20 mouse cellular contexts compared by ENCODE assay signal in genomic region chr12:119730789-119731188, GRCm38 (mm10).
"Had no signal": no experiment of that assay in that cellular context is flagged by ENCODE, and none has a peak within 500 bp of the region (broad histone marks: within the 10 kb centered on the region; RNA-seq: fewer than 3 reads in every experiment).

No protein-coding gene starts in this region.

- H3K27me3 ChIP-seq: limb, embryonic 12.5 days; limb, embryonic 15.5 days; liver, embryonic 12.5 days; liver, embryonic 15.5 days; lung, embryonic 15.5 days; megakaryocyte, embryonic 14.5 days; stomach, embryonic 15.5 days had no signal

- H3K4me1 ChIP-seq: limb, embryonic 12.5 days; limb, embryonic 15.5 days; liver, embryonic 12.5 days; liver, embryonic 15.5 days; lung, embryonic 15.5 days; megakaryocyte, embryonic 14.5 days; stomach, embryonic 15.5 days had no signal

- H3K36me3 ChIP-seq: limb, embryonic 12.5 days; limb, embryonic 15.5 days; liver, embryonic 12.5 days; liver, embryonic 15.5 days; lung, embryonic 15.5 days; midbrain, embryonic 10.5 days; stomach, embryonic 15.5 days had no signal

- H3K4me2 ChIP-seq: limb, embryonic 12.5 days; limb, embryonic 15.5 days; liver, embryonic 12.5 days; liver, embryonic 15.5 days; lung, embryonic 15.5 days; stomach, embryonic 15.5 days had no signal

- H3K9ac ChIP-seq: limb, embryonic 12.5 days; limb, embryonic 15.5 days; liver, embryonic 12.5 days; liver, embryonic 15.5 days; lung, embryonic 15.5 days; stomach, embryonic 15.5 days had no signal

- H3K27ac ChIP-seq: limb, embryonic 12.5 days; limb, embryonic 15.5 days; liver, embryonic 12.5 days; liver, embryonic 15.5 days; lung, embryonic 15.5 days; midbrain, embryonic 10.5 days; stomach, embryonic 15.5 days had no signal

- H3K9me3 ChIP-seq: limb, embryonic 12.5 days; limb, embryonic 15.5 days; liver, embryonic 12.5 days; liver, embryonic 15.5 days; lung, embryonic 15.5 days; megakaryocyte, embryonic 14.5 days; midbrain, embryonic 10.5 days; stomach, embryonic 15.5 days had no signal

- H3K4me3 ChIP-seq: limb, embryonic 12.5 days; limb, embryonic 15.5 days; liver, embryonic 12.5 days; liver, embryonic 15.5 days; lung, embryonic 15.5 days; megakaryocyte, embryonic 14.5 days; midbrain, embryonic 10.5 days; stomach, embryonic 15.5 days had no signal

- ATAC-seq: liver, embryonic 12.5 days; midbrain, embryonic 16.5 days had no signal

- DNase-seq: kidney, adult 11 months; kidney, adult 8-10 months; kidney, postnatal 14 days; kidney, postnatal 4 days; left cerebral cortex, postnatal 4 days; lung, adult 18-20 months; lung, postnatal 10 days; lung, postnatal 36 days; right cerebral cortex, postnatal 25 days; spleen, adult 18-20 months; thymus, postnatal 25 days had no signal
